Mouse (Mus musculus) cortical plate, adult 2 months (tissue): ENCODE results near the gene Lonp1.

Source experiments
- CTCF ChIP-seq: fragments of 200-500 bp; IDR thresholded peaks from 2 replicates; pipeline ENCODE4 v1.5.1; 2011; ENCODE audit warnings: mild to moderate bottlenecking, control low read depth, low read length; ENCODE audit not compliant: insufficient read depth; ENCODE audit errors: extremely low read depth
- POLR2A ChIP-seq: fragments of 200-500 bp; IDR thresholded peaks from 2 replicates; pipeline ENCODE4 v1.6.1; 2011; ENCODE audit warnings: mild to moderate bottlenecking, low read length, control low read depth; ENCODE audit not compliant: insufficient read depth; ENCODE audit errors: extremely low read depth

- TF ChIP-seq CTCF: no peak
- no peak for TF ChIP-seq POLR2A
Measured at GRCm38 (mm10) chr17:56603186-56604069, 23.3 kb downstream of the Lonp1 start.
